Mouse (Mus musculus) midbrain, embryonic 14.5 days (tissue): Measurements from ENCODE around the gene Sec1. TPM values are rescaled to one million over a fixed set of nuclear protein-coding genes. Genes with fewer than 3 reads are reported as not detected.

Experiments
- ATAC-seq: fragments of 200-750 bp; cut with Nextera tagmentation; 2 replicates; pipeline ENCODE4 v1.8.0; 2017; ENCODE audit warnings: moderate number of reproducible peaks, moderate library complexity; ENCODE audit not compliant: low FRiP score, low TSS enrichment
- DNase-seq: peaks from one replicate; pipeline ENCODE4 v3.0.0-alpha.2; 2015
- H3K27ac ChIP-seq: fragments of 300-500 bp; sonication (generic); replicated peaks from 2 replicates; pipeline ENCODE4 v1.5.1; 2014; ENCODE audit warnings: mild to moderate bottlenecking, low read depth, low read length, moderate library complexity
- H3K27me3 ChIP-seq: fragments of 300-500 bp; sonication (generic); 2 replicates; pipeline ENCODE4 v1.6.1; 2014; ENCODE audit warnings: low read length, control low read depth, mixed read lengths; ENCODE audit not compliant: control insufficient read depth, insufficient read depth
- H3K36me3 ChIP-seq: fragments of 300-500 bp; sonication (generic); 2 replicates; pipeline ENCODE4 v1.6.1; 2014; ENCODE audit warnings: low read length, control low read depth; ENCODE audit not compliant: control insufficient read depth, insufficient read depth
- H3K4me1 ChIP-seq: fragments of 300-500 bp; sonication (generic); 2 replicates; pipeline ENCODE4 v1.6.1; 2014; ENCODE audit warnings: mild to moderate bottlenecking, antibody characterized with exemption, low read length, control low read depth; ENCODE audit not compliant: control insufficient read depth, insufficient read depth
- H3K4me2 ChIP-seq: fragments of 300-500 bp; sonication (generic); 2 replicates; pipeline ENCODE4 v1.6.1; 2014; ENCODE audit warnings: mild to moderate bottlenecking, low read length, moderate library complexity
- H3K4me3 ChIP-seq: fragments of 300-500 bp; sonication (generic); replicated peaks from 2 replicates; pipeline ENCODE4 v1.5.1; 2014; ENCODE audit warnings: low read depth, low read length
- H3K9ac ChIP-seq: fragments of 300-500 bp; sonication (generic); replicated peaks from 2 replicates; pipeline ENCODE4 v1.6.1; 2014; ENCODE audit warnings: mild to moderate bottlenecking, low read length, moderate library complexity
- H3K9me3 ChIP-seq: fragments of 300-500 bp; sonication (generic); 2 replicates; pipeline ENCODE4 v1.6.1; 2016; ENCODE audit warnings: low read length, control low read depth, mixed read lengths; ENCODE audit not compliant: control insufficient read depth
- WGBS: fragments of 180-500 bp; shearing (Covaris S2); extraction: QIAGEN DNeasy Blood & Tissue Kit; methylation state at CpG from one replicate; pipeline ENCODE4 v1.1.7; 2014; 5-methylcytosine and 5-hydroxymethylcytosine counted together
- polyA plus RNA-seq: library from polyadenylated mRNA; unstranded; fragments of >200 nt; fragmentation: Nextera tagmentation; extraction: Ambion mirVana; gene quantifications from 2 replicates; pipeline ENCODE4 v1.2.1, GENCODE M21; 2014

The Sec1 gene
- polyA plus RNA-seq, 1 experiment from 2014 or later = 0.21 TPM

GRCm38 (mm10) chr7:45710477-45711191 lies 16.4 kb upstream of the Sec1 start:
- Histone ChIP-seq H3K36me3 (peaks cover 39% of the 10 kb centered on the region), H3K4me2 (no peak overlapping the region), H3K27ac (peak overlapping the region; percentile 67), H3K4me3 (no peak overlapping the region), H3K4me1 (peaks cover 61% of the 10 kb centered on the region), H3K9ac (no peak overlapping the region), H3K9me3 (no peaks in the 10 kb centered on the region), H3K27me3 (no peaks in the 10 kb centered on the region)
- ATAC-seq (no peak), DNase-seq (no peak)
- 93% methylated on average over 20 of the region's 20 CpGs for WGBS

GRCm38 (mm10) chr7:45709677-45710355 lies 15.6 kb upstream of the Sec1 start:
- Histone ChIP-seq H3K27me3 (no peaks in the 10 kb centered on the region), H3K36me3 (peaks cover 39% of the 10 kb centered on the region), H3K9ac (no peak overlapping the region; the same call in 1 of the 2 replicates), H3K4me3 (no peak overlapping the region), H3K4me2 (peak overlapping the region; percentile 96), H3K9me3 (no peaks in the 10 kb centered on the region), H3K4me1 (peaks cover 63% of the 10 kb centered on the region), H3K27ac (peak overlapping the region; percentile 67)
- no peak for DNase-seq
- ATAC-seq = no peak
- 61% methylated on average over 14 of the region's 14 CpGs for WGBS

- Histone ChIP-seq H3K9me3 (no peaks in the 10 kb centered on the region), H3K27ac (peak overlapping the region; percentile 67), H3K4me2 (peak overlapping the region; percentile 96), H3K4me3 (no peak overlapping the region), H3K36me3 (peaks cover 39% of the 10 kb centered on the region), H3K27me3 (no peaks in the 10 kb centered on the region), H3K4me1 (peaks cover 58% of the 10 kb centered on the region), H3K9ac (no peak overlapping the region)
- whole genome bisulfite sequencing = 20% methylated on average over 6 of the region's 6 CpGs
- DNase-seq (peak; percentile 84), ATAC-seq (no peak)
These were observed 14.8 kb upstream of the Sec1 start for GRCm38 (mm10) chr7:45709036-45709435.

GRCm38 (mm10) chr7:45708221-45708761 lies 14.1 kb upstream of the Sec1 start:
- ATAC-seq = no peak
- 56% methylated on average over 13 of the region's 13 CpGs for WGBS
- H3K4me3 ChIP-seq = no peak overlapping the region
- peaks cover 36% of the 10 kb centered on the region for H3K36me3 ChIP-seq
- DNase-seq = no peak
- H3K27ac ChIP-seq = peak overlapping the region; percentile 67
- peaks cover 65% of the 10 kb centered on the region for H3K4me1 ChIP-seq
- H3K9me3 ChIP-seq = no peaks in the 10 kb centered on the region
- 0 out of 2 replicates have a peak overlapping the region, but pooled peaks have one; percentile 6 for H3K9ac ChIP-seq
- H3K4me2 ChIP-seq = peak overlapping the region; percentile 96
- no peaks in the 10 kb centered on the region for H3K27me3 ChIP-seq

GRCm38 (mm10) chr7:45707375-45707967 lies 13.3 kb upstream of the Sec1 start:
- H3K4me3 ChIP-seq = peak overlapping the region; percentile 51
- H3K27me3 ChIP-seq = no peaks in the 10 kb centered on the region
- H3K27ac ChIP-seq = peak overlapping the region; percentile 1; the same call in 1 of the 2 replicates
- peak; percentile 91 for DNase-seq
- peaks cover 73% of the 10 kb centered on the region for H3K4me1 ChIP-seq
- no peaks in the 10 kb centered on the region for H3K9me3 ChIP-seq
- no peak overlapping the region for H3K9ac ChIP-seq
- peak overlapping the region; percentile 96 for H3K4me2 ChIP-seq
- WGBS = under 1% methylated on average over 27 of the region's 27 CpGs
- H3K36me3 ChIP-seq = peaks cover 28% of the 10 kb centered on the region
- no peak for ATAC-seq

- 2% methylated on average over 36 of the region's 45 CpGs for WGBS
- Histone ChIP-seq H3K27me3 (no peaks in the 10 kb centered on the region), H3K4me2 (peak overlapping the region; percentile 96), H3K4me1 (peaks cover 73% of the 10 kb centered on the region), H3K27ac (0 out of 2 replicates have a peak overlapping the region, but pooled peaks have one; percentile 1), H3K9ac (peak overlapping the region; percentile 61), H3K4me3 (peak overlapping the region; percentile 51), H3K9me3 (no peaks in the 10 kb centered on the region), H3K36me3 (peaks cover 21% of the 10 kb centered on the region)
- ATAC-seq (no peak), DNase-seq (peak; percentile 86)
These were observed 12.6 kb upstream of the Sec1 start for GRCm38 (mm10) chr7:45706721-45707241.

GRCm38 (mm10) chr7:45705873-45706281 lies 11.7 kb upstream of the Sec1 start:
- ATAC-seq = no peak

GRCm38 (mm10) chr7:45705443-45705864 lies 11.3 kb upstream of the Sec1 start:
- peaks cover 8% of the 10 kb centered on the region for H3K36me3 ChIP-seq
- H3K27me3 ChIP-seq = no peaks in the 10 kb centered on the region
- H3K9ac ChIP-seq = peak overlapping the region; percentile 39; the same call in 1 of the 2 replicates
- H3K9me3 ChIP-seq = no peaks in the 10 kb centered on the region
- H3K4me1 ChIP-seq = peaks cover 77% of the 10 kb centered on the region
- peak overlapping the region; percentile 60 for H3K27ac ChIP-seq
- under 1% methylated on average over 21 of the region's 21 CpGs for WGBS
- ATAC-seq = no peak
- peak overlapping the region; percentile 96 for H3K4me2 ChIP-seq
- H3K4me3 ChIP-seq = peak overlapping the region; percentile 51
- DNase-seq = no peak

More at GRCm38 (mm10) chr7:45705873-45706281, 11.7 kb upstream of the Sec1 start:
- no peak overlapping the region for H3K27ac ChIP-seq
- peak overlapping the region; percentile 96 for H3K4me2 ChIP-seq
- no peaks in the 10 kb centered on the region for H3K9me3 ChIP-seq
- no peaks in the 10 kb centered on the region for H3K27me3 ChIP-seq
- H3K9ac ChIP-seq = 0 out of 2 replicates have a peak overlapping the region, but pooled peaks have one; percentile 39
- peaks cover 80% of the 10 kb centered on the region for H3K4me1 ChIP-seq
- no peak for DNase-seq
- H3K4me3 ChIP-seq = peak overlapping the region; percentile 51
- peaks cover 12% of the 10 kb centered on the region for H3K36me3 ChIP-seq
- 0% methylated on average over 7 of the region's 7 CpGs for WGBS
